Mouse (Mus musculus): ENCODE results near the gene Vps18.

Vps18 gene

DNA sequence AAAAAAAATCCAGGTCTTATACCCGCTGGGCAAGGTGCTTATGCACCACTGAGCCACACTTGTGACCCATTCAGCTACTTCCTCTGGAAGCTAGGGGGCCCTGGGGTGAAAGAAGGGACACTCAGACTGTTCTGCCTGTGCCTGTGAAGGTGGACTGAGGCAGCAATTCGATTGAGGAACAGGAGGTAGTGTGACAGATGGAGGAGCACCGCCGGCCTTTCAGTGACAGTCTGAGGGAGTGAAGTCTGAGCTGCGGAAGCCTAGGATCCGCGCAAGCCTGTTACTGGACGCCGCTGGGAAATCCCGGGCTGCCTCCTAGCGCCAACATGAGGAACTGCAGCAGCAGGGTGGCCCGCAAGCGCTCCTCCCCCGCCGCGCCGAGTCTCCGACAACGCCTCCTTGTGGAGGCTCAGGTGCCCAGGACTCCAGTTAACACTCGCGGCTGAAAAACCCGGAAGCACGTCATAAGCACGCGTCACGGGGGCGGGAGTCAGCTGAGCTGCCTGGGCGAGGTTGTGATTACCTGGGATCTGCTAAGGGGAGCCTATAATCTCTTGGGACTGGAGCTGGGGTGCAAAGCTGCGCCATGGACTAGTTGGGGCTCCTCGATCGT is at the start of gene Vps18:
Vps18 (plus strand) TSS at position 471 of the 613 bp plus-strand sequence.
- DNase-seq (ENCODE audit: extremely low spot score): peak; percentile 99

DNA sequence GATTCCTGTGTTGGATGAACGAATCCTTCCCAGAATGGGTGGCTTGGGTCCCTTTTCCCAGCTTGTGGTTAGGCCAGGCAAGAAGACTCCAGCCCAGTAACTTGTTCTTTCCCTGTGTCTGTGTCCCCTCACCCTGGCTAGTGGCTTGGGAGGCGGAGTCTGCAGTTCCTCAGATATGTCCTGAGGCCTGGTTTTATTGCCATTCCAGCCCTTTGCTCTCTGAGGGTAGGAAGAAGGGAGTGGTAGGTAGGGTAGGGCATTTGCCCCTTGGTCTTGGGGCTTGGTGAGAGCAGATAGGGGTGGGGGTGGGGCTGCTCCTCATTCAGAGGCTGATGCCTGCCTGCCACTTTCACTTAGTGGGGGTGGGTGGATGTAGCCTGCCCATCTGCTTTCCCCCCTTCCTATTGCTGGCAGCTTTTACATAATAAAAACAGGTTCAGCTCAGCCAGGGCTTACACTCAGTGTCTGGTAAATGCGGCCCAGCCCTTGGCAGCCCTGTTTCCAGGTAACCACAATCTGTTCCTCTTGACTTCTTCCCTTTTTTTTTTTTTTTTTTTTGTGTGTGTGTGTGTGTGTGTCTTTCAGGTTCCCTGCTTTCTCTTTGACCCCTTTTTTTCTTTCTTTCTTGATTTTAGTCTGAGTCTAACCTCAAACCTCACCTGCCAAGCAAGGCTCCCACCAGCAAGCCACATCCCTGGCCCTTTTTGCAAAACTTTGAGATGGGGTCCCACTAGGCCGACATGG is 48.3 kb upstream of the Vps18 start:
- DNase-seq (ENCODE audit: extremely low spot score): no peak

DNA sequence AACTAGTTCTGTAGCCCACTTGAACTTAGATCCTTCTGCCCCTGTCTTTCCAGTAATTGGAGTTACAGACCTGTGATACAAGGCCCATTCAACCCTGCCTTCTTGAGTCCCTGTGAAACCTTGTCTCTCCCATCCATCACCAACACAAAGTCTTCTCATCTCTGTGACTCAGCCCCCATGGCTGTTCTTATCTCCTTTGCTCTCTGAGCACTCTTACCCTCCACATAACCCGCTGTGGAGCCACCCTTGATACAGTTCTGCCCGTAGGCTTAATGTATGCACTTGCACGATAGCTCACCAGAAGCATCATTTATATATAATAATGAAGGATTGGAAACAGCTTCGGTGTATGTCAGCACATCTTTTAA is 47.7 kb upstream of the Vps18 start:
- DNase-seq (ENCODE audit: extremely low spot score): no peak

DNA sequence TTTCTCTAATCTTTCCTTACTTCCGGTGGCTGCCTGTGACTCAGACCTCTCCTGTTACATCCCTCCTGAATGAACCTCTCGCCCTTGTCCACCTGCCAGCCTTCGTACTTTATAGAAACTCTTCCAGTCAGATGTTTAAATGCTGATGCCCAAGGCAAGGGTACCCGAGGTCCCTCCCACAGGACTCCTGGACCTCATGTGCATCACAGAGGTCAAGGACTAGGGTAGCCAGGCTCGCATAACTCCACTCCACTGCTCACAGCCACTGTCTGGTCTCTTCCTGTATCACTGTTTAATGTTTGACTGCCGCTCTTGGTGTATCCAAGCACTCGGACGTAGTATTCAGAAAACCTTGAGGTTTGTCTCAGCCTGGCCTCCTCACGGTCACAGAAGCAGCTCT is 46.0 kb upstream of the Vps18 start:
- no peak for DNase-seq (ENCODE audit: extremely low spot score)

DNA sequence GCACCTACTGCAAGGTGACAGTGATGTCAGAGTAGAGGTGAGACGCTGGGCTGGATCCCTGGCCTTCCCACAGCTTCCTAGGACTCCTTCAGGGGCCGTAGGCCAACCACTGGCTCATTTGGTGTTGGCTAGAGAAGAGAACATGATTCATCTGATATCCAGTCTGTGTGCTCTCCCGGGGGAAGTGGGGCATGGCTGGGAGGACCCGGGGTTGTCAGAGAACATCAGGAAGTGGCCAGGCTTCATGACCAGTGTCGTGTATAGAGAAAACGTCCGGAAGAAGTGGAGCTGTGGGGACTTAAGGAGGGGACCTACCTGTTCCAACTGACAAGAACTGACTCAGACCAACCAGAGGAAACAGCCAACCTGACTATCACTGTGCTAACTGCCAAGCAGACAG is 43.3 kb upstream of the Vps18 start:
- DNase-seq (ENCODE audit: extremely low spot score): no peak

DNA sequence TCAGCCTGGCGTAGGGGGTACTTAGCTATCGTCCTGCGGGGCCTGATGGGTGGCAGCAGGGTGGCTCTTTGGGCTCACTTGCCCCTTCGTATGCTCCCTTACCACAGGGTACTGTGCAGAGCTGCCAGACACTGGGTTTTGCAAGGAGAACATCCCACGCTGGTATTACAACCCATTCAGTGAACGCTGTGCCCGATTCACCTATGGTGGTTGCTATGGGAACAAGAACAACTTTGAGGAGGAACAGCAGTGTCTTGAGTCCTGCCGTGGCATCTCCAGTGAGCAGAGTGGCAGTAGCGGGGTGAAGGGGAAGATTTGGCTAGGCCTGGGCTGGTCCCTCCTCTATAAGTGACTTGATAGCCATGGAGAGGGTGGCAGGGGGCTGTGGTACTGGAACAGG is 40.6 kb upstream of the Vps18 start:
- DNase-seq (ENCODE audit: extremely low spot score): no peak

DNA sequence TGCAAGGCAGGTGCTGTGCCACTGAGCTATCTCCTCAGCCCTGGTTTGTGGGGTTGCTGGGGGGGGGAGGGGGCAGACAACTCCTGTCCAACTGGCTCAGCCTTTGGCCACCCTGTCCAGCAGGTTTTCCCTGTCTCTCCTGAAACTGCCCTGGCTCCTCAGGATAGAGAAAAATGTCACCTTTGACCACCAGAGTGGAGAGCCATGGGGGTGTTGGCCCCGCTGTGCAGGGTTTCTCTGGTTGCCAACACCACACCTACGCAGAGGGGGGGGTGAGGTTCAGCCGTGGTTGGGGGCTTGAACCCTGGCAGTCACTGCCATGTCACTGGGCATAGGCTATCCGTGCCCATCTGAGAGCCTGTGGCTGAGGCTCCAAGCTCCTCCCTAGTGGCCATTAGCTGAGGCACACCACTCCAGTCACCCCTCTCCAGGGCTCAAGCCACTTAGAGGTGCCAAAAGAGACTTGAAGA is 38.9 kb upstream of the Vps18 start:
- no peak for DNase-seq (ENCODE audit: extremely low spot score)

DNA sequence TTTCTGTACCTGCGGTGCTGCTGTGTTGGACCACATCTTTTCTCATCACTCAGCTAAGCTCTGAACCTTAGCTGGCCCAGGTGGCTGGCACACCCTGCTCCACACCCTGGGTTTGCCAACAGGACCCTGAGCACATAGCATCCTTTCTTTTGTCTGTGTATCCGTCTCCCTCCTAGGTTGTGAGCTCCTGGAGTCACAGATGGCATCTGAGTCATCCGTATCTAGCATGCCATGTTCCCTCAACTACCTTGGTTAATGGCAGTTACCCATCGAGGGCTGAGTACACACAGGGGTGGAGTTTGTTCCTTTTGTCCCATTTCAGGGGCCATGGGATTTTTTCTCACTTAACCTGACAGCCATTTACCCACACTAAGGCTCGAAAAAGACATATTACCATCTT is 38.2 kb upstream of the Vps18 start:
- no peak for DNase-seq (ENCODE audit: extremely low spot score)

DNA sequence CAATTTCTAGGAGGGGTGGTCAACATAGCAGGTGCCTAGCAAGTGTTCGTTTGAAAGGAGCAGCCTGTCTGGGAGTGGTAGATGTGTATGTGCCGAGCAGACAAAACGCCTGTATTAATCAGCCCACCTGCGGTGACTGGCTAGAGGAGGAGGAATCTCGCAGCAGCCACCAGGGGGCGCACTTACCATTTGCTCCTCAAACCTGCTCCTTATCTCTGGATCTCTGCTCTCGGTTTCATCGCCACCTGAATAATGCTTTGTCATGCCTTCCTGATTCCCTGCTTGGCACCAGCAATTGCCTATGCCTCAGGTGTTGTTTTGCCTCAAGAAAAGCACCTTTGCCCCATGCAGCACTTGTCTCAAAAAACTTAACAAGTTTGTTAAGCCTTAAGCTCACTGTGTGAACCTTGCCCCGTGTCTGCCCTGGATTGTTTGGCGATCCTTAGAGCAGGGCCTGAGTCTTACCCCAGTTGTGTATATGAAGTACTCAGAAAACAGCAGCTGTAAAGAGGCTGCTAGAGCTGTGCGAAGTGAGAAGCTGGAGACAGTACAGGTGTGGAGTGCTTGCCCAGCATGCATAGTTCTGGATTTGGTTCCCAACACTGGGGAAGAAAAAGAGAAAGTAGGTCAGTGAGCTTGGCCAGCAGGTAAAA is 37.6 kb upstream of the Vps18 start:
- peak; percentile 82 for DNase-seq (ENCODE audit: extremely low spot score)

DNA sequence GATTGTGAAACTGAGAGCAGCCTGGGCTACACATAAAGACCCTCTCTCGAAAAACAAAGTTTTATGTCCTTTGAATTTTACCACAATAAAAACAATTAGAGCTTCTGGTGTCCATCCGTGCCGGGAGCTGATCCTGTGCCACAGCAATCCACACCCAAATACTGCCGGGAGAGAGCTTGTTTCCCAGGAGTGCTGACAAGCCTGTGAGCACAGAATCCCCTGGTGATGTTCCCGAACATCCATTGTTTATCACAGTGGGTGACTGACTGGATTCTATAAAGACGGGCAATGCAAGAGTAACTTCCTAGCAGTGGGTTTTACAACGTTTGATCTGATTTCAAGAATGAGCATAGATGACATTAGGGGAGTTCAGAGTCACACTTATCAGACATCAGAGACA is 33.6 kb upstream of the Vps18 start:
- no peak for DNase-seq (ENCODE audit: extremely low spot score)

DNA sequence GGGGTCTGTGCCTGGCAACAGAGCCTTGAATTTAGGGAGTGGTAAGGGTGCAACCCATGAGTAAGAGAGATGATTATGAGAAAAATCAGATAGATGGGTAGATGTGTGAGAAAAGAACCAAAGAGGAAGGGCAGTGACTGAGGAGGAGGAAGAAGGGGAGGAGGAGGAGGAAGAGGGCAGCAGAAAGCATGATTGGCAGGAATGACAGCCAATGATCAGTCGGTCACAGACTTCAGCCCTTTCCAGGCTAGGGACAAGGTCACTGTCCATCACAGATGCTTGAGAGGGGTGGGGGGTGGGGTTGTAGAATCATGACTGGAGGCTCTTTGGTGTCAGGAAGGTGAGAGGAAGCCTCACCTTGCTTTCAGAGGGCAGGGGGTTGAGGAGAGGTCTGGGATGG is 28.0 kb upstream of the Vps18 start:
- DNase-seq (ENCODE audit: extremely low spot score): no peak

DNA sequence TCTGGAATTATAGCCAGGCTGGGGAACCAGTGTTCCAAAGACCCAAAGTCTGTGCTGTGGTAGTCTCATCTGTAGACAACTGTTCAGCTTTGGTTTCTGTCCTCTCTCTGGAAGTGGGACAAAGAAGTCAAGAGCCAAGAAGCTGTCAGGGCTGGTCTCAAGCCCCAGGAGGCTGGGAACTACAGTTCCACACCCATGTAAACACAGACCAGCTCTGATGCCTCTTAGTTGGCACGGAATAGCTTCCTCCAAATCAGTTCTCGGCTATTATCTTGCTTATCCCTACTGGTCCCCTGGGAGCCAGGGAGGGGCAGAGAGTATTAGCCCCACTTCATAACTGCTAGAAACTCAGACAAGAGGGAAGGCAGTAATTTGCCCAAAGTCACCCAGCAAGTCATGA is 27.2 kb upstream of the Vps18 start:
- no peak for DNase-seq (ENCODE audit: extremely low spot score)

DNA sequence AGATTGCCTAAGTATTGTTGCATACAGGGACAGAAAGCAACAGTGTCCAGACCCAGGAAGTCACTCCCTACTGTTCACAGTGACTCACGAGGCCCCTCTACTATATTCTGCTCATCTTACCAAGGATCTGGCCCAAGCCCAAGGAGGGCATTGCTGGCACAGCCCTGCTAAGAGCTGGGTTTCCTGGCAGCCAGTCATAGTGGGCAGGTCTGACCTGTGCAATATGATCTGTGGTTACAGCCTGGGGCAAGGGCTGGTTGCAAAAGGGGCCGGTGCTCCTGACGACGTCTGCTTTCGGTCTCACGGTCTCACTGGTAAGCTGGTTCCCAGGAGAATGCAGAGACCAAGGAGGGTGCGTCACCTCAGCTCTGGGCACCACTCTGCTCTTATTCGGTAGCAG is 25.6 kb upstream of the Vps18 start:
- DNase-seq (ENCODE audit: extremely low spot score): no peak

DNA sequence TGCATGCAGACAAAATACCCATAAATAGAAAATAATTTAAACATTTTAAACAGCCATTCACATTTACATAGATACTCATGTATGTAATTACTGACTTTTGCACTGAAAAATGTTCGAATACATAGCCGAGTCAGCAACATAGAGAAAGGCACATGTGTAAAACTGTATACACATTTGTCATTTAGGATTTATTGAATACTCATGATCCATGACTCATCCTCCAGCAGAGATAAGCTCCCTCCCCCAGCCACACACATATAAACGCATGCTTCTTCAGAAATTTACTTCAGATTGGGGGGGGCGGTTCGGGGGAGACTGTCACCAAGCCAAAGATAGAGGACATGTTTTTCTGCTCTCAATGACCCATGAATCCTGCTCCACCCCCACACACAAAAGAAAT is 24.7 kb upstream of the Vps18 start:
- DNase-seq (ENCODE audit: extremely low spot score): no peak

DNA sequence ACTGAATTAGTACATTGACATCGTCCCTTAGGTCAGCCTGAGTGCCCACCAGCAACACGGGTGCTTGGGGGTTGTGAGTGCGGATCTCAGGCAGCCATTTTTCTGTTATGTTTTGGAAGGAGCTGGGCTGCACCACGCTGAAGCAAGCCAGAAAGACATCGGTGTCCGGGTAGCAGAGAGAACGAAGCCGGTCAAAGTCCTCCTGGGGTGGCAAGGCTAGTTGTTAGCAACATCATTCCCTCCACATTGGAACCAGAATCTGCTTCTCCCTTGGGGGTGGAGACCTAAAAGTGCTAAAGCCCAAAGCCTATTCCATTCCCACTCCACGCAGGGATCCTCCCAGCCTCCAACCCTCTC is 18.3 kb upstream of the Vps18 start:
- DNase-seq (ENCODE audit: extremely low spot score): no peak

DNA sequence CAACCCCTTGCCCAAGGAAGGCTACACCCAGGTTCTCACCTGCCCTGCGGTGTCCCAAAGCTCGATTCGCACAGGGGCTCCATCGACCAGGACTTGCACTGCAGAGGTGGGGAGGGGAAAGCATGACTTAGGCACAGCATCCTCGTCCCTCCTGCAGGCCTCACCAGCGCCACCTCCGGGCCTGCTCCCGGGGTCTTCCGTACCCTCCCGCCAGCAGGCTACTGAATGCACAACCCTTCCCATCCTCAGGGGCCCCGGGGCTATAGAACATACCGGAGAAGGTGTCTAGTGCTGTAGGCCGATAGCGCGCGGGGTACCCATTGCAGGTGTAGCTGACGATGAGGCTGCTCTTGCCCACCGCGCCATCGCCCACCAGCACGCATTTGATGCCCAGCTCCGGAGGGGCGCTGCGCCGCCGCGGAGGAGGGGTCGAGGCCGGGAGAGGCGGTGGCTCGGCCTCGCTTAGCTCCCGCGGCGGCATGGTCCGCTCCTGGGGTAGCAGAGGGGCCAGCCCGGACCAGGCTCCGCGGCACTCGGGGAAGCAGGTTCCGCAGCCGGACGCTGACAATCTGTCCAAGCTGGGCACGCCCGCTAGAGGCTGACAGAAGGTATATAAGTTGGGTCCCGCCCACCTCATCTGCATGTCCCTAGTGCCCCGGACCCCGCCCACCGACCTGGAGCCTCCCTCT is 17.8 kb upstream of the Vps18 start, which contains the start of gene Rhov:
Rhov (minus strand) TSS at position 630 of the 689 bp plus-strand sequence.
- DNase-seq (ENCODE audit: extremely low spot score): peak; percentile 61

DNA sequence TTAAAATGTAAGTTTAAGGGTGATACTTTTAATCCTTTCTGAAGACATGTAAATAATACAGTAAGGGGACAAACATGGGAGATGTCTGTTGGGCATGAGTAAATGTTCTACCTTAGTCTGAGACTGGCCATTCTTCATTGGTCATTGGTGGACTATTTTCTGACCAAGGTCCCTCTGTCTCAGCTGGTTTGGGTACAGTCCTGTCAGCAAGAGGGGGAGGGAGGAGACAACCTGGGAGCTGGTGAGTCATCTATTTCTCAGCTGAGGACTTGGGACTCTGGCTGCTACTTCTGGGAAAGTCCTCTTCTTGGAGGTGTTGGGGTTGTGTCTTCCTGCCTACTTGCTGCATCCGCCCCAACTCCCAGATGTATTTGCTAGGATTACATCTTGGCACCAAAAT is 14.4 kb upstream of the Vps18 start:
- no peak for DNase-seq (ENCODE audit: extremely low spot score)

DNA sequence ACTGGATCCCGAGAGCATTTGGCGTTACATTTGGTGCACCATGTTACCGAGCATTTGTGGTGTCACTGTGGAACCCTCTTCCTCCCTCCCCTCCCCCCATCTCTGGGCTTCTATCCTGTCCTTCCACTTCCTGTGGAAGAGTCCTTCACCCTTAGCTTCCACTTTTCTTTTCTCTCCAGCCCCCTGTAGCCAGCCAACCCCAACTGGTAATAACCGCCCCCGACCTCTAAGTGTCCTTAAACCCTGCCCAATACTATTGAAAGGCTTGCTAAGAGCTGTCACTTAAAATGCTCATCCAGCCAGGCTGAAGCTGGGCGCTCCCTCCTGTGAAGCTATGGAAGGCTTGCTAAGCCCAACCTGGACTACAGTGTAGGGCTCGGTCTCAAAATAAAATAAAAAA is 11.6 kb upstream of the Vps18 start:
- no peak for DNase-seq (ENCODE audit: extremely low spot score)

DNA sequence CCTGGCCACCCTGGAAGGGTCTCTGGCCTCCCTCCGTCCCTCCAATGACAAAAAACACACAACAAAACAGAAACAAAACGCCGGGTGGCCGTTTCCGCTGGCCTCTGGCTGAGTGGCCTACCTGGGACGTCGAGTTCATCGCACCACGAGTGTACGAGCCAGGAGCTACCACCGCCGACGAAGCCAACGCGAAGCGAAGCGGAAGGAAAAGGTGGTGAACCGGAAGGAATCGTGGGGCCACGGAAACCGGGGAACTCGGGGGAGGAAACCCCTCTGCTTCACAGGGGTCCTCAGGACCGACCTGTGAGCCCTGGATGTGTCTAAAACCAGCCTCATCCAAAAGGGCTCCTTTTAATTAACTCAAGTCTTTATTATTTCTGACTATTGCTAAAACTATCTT is 10.7 kb upstream of the Vps18 start:
- no peak for DNase-seq (ENCODE audit: extremely low spot score)

DNA sequence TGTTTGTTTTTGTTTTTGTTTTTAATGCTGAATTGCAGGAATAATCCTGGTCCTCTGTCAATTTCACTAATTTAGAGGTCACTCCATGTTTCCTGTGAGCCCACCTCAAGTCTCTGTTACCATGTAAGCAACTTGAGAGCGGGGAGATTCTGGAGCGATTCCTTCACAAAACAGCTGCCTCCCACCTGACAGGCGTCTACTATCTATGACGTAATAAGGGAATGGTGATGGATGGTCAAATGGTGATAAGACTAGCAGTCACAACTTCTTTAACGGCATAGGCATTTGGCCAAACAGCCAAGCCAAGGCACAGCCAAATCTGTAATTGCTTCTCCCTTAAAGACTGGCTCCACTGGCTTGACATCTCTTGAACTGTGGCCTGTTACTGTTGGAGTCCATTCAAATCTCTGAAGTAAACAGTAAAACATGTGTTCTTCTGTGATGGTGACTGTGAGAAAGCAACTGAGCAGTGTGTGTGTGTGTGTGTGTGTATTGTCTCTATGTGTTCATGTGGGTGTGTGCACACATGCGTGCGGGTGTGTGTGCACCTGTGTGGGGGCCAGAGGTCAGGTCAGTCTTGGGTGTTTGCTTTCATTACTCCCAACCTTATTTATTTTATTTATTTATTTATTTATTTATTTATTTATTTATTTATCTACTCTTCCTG is 6.5 kb upstream of the Vps18 start:
- no peak for DNase-seq (ENCODE audit: extremely low spot score)

DNA sequence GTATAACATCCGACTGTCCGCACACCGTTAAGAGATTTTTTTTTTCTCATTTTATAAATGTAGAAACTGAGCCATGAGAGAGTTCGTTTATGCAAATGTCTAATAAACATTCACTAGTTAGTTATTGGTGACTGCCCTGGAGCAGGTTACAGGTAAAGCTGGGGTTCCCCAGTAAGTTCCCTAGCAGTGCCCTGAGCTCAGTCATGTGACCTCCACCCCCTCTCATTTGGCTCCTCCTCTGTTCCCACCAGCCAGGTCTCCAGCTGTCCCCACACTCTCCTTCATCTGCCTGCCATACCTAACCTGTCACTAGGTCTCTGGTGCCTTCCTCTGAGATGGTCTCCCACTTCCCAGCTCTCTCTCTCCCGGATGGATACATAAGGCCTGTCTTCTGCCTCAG is 1.2 kb upstream of the Vps18 start:
- DNase-seq (ENCODE audit: extremely low spot score): no peak

DNA sequence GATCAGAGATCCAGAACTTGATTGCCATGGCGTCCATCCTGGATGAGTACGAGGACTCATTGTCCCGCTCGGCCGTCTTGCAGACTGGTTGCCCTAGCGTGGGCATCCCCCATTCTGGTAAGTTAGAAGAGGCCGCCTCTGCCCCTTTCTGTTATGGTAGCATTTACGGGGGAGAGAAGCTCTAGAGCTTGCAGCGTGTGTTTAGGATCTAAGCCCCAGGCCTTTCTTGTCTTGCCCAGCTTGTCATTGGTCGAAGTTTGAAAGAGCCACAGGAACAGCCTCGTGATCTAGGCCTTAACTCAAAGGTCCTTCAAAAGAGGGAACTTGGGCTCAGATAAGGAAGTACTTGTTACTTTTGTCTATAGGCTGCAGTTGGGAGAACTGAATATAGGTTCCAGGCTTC is 475 bp downstream of the Vps18 start:
- DNase-seq (ENCODE audit: extremely low spot score): no peak
